Mouse (Mus musculus) heart, embryonic 16.5 days (tissue): ENCODE results near the gene Tnfsf18. TPM values are rescaled to one million over a fixed set of nuclear protein-coding genes. Genes with fewer than 3 reads are reported as not detected.

ENCODE experiments used
- ATAC-seq: fragments of 200-750 bp; cut with Nextera tagmentation; replicated peaks from 2 replicates; pipeline ENCODE4 v1.8.0; 2017; ENCODE audit warnings: moderate number of reproducible peaks; ENCODE audit not compliant: insufficient read depth, low FRiP score; ENCODE audit errors: extremely low read depth
- H3K27ac ChIP-seq: fragments of 300-500 bp; sonication (generic); 2 replicates; pipeline ENCODE4 v1.5.1; 2014; ENCODE audit warnings: mild to moderate bottlenecking, low read length, control low read depth, moderate library complexity
- H3K27me3 ChIP-seq: fragments of 300-500 bp; sonication (generic); 2 replicates; pipeline ENCODE4 v1.6.1; 2014; ENCODE audit warnings: low read length, mixed read lengths; ENCODE audit not compliant: control insufficient read depth, insufficient read depth
- H3K36me3 ChIP-seq: fragments of 300-500 bp; sonication (generic); 2 replicates; pipeline ENCODE4 v1.6.1; 2014; ENCODE audit not compliant: control insufficient read depth, insufficient read depth
- H3K4me1 ChIP-seq: fragments of 300-500 bp; sonication (generic); 2 replicates; pipeline ENCODE4 v1.6.1; 2014; ENCODE audit warnings: low read length, mixed read lengths; ENCODE audit not compliant: control insufficient read depth, insufficient read depth
- H3K4me2 ChIP-seq: fragments of 300-500 bp; sonication (generic); 2 replicates; pipeline ENCODE4 v1.6.1; 2014; ENCODE audit warnings: low read depth, mild to moderate bottlenecking, control low read depth, low read length
- H3K4me3 ChIP-seq: fragments of 300-500 bp; sonication (generic); 2 replicates; pipeline ENCODE4 v1.5.1; 2014; ENCODE audit warnings: mild to moderate bottlenecking, control low read depth, low read length
- H3K9ac ChIP-seq: fragments of 300-500 bp; sonication (generic); 2 replicates; pipeline ENCODE4 v1.6.1; 2014; ENCODE audit warnings: low read length, control low read depth
- H3K9me3 ChIP-seq: fragments of 300-500 bp; sonication (generic); replicated peaks from 2 replicates; pipeline ENCODE4 v1.6.1; 2016; ENCODE audit warnings: low read length; ENCODE audit not compliant: control insufficient read depth
- WGBS: fragments of 180-500 bp; shearing (Covaris S2); extraction: QIAGEN DNeasy Blood & Tissue Kit; methylation state at CpG from one replicate; pipeline ENCODE4 v1.1.7; 2014; 5-methylcytosine and 5-hydroxymethylcytosine counted together
- polyA plus RNA-seq: library from polyadenylated mRNA; unstranded; fragments of >200 nt; fragmentation: Nextera tagmentation; extraction: Ambion mirVana; gene quantifications from 2 replicates; pipeline ENCODE4 v1.2.1, GENCODE M21; 2015

The Tnfsf18 gene
- polyA plus RNA-seq, 1 experiment from 2014 or later: not detected

DNA sequence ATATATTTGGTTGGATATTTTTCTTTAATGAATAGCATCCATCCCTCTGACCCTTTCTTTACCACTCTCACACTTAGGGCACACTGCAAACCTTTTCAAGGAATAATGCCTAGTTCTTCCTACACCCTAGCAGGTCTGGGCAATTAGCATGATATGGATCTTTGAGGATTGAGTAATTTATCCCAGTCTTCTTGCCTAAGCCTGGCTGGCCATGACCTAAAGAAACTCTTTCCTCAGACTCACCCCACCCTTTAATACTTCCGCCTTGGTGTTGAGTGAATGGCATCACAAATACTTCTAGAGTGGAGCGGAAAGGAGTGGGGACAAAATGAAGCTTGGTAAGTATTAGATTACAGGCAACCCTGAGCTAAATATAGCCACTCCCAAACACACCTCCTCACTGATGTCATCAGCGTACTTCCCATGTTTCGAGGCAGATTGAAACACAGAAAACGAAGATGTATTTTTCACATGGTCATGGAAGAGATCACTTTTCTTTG, 56.2 kb downstream of the Tnfsf18 start:
- no peak overlapping the region for H3K4me2 ChIP-seq
- H3K27ac ChIP-seq: no peak overlapping the region
- H3K27me3 ChIP-seq: no peaks in the 10 kb centered on the region
- WGBS: 54% methylated on average over 5 of the region's 5 CpGs
- H3K9ac ChIP-seq: no peak overlapping the region
- no peak overlapping the region for H3K4me3 ChIP-seq
- no peaks in the 10 kb centered on the region for H3K4me1 ChIP-seq
- no peaks in the 10 kb centered on the region for H3K36me3 ChIP-seq
- no peaks in the 10 kb centered on the region for H3K9me3 ChIP-seq
- ATAC-seq: no peak

DNA sequence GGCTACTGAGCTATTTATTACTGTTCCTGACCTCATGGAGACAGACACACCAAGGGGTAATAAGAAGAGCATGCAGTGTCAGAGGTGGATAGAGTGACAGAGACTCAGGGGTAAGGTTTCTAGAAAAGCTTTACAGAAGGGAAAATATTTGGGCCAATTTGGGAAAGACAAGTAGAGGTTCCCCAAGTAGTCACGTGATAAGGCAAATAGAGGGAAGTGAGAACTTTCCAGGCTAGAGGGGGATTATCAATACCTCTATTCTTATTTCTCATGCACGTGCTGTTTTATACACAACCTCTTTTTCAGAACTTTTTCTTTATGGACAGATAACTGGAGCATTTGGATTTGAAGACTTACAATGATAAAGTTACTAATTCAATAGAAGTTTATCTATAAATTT, 57.6 kb downstream of the Tnfsf18 start:
- H3K9me3 ChIP-seq: no peaks in the 10 kb centered on the region
- H3K4me3 ChIP-seq: no peak overlapping the region

More for the DNA sequence above, 57.6 kb downstream of the Tnfsf18 start:
- H3K27ac ChIP-seq: no peak overlapping the region
- no peaks in the 10 kb centered on the region for H3K36me3 ChIP-seq
- no peak overlapping the region for H3K4me2 ChIP-seq
- ATAC-seq: no peak
- no peaks in the 10 kb centered on the region for H3K4me1 ChIP-seq
- no peaks in the 10 kb centered on the region for H3K27me3 ChIP-seq
- no peak overlapping the region for H3K9ac ChIP-seq
- WGBS: 78% methylated on average over 2 of the region's 2 CpGs

Other genes with a start within 250 kb of the Tnfsf18 start
- 319 and 331 TPM in 2 replicates for gene Prdx6, start 243.4 kb upstream of the Tnfsf18 start, polyA plus RNA-seq
- 0.12 TPM in 1 of 2 replicates, not detected in the other for gene Tnfsf4, start 99.2 kb upstream of the Tnfsf18 start, polyA plus RNA-seq